Mouse (Mus musculus): ENCODE measurements around the gene Mllt10.

The Mllt10 gene

DNA sequence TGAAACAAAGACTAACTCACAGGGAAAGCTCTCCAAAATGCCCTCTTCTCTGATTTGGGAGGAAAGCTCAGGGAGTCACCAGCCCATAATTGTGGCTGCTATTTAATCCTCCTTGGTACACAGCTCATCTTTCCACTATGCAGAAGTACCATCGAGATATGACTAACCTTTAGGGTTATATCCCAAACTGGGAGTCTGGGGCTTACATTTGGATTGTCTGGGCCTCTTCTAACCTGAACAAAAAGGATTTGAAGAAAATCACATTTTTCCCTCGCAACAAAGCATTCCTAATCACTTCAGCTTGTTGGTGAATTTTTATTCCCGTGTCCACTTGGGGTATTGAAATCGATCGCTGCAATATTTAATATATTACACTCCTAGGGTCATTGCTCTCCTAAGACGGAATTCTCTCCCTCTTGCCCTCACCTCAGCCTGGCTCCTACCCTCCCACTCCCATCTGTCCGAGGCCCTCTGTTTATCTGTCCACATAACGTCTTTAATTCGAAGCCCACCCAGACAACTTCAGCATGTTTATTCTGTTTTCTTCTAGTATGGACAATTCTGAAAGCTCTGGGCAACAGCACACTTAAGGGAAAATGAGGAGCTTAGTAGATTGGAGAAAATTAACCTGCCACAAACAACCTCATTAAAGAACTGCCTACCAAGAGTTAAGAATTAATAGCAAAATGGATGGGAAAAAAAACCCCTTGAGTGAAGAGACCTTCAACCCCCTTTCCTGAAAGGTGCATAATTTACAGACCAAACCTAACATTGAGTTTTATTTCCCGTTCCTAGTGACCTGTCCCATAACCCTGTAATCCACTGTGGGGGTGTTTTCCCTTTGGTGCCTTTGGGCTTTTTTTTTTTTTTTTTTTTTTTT lies 20.4 kb upstream of the Mllt10 start:
- no peak for DNase-seq (ENCODE audit: low spot score)

DNA sequence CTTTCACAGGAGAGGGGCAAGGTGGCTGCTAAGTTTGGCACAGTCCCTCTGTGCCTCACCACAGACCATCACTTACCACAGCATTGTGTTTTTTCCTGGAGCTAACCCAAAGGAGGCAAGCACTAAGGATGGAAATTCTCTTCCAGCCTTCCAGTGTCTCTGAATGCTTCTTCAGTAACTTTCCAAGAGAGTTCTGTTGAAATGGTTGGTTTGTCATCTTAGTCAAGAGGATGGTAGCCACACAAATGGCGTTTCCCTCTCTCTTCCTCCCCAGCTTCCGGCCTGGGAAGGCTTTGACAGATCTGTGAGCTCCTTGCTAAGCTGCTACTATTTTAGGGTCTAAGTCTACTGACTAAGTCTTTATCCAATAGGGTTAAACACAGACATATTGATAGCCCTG lies 17.5 kb upstream of the Mllt10 start, which contains the start of gene A930004D18Rik:
Gene A930004D18Rik (minus strand): TSS at position 247 of the 400 bp plus-strand sequence.
- no peak for DNase-seq (ENCODE audit: low spot score)

GRCm38 (mm10) chr2:18038141-18038752 lies 16.8 kb upstream of the Mllt10 start:
- DNase-seq (ENCODE audit: low spot score): no peak

- no peak for DNase-seq (ENCODE audit: low spot score)
These were observed 16.1 kb upstream of the Mllt10 start for GRCm38 (mm10) chr2:18038895-18039371.

DNA sequence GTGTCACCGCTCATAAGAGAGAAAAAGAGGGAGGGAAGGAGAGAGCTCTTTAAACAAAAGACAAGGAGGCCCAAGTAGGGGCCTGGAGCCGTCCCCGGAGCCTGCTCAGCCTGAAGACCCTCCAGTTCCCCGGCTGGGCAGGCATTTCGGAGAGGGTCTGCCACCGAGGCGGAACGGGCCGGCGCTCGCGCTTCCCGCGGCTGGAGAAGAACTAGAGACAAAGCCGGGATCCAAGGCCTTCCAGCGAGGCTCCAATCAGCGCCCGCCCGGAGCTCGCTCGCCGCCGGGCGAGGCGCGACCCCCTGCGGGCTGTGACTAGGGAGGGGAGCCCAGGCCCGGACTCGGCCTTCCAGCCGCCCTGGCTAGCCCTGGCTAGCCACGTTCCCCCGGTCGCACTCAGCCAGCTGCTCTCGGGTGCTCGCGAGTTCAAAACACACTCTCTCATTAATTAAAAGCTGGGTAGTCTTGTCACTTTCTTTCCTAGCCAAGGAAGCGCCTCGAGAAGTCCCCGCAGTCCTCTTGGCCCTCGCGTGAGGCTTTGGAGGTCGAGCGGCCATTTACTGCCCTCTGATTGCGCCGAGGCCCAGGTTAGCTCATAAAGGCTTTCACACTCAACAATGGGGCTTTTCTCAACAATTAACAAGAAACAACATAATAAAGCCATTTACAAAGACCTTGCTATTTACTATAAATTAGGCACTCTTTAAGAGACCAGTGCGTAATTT lies 15.3 kb upstream of the Mllt10 start:
- DNase-seq (ENCODE audit: low spot score): peak; percentile 73

DNA sequence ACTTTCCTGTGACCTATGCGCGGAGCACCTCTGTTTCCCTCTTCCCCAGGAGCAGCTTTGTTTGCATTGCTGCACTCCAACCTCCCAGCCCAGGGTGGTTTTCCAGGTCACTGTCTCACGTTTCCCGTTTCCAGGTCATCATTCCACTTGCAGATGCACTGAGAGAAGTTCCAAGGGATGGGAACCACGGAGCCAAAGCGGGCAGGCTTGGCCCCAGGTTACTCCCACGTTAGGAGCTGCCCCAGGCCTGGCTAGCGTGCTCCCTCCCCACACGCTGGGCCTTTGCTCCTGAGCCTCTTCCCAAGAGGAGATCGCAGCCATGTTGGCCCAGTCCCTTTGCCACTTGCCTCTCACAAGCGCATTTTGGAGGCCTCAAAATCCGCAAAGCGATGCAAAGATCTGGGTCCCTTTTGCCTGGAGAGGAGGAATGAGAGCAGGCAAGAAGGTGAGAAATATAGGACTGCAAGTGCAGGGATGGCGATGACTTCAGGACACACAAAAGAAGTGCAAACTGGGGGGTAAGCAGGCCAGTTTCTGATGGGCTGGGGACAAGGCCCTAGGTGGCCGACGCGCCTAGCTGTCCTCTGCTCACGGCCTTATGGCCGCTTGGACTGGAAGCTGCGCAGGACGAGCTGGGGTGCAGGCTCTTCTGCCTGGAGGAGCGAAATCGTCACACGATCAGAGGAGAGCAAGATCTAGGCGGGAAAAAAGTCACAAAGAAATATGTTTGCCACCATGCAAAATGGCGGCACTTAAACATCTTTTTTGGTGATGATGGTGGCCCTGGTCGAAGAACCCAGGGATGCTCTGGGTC lies 14.5 kb upstream of the Mllt10 start:
- DNase-seq (ENCODE audit: low spot score): peak; percentile 62

GRCm38 (mm10) chr2:18041199-18041885 lies 13.7 kb upstream of the Mllt10 start:
- peak; percentile 81 for DNase-seq (ENCODE audit: low spot score)

GRCm38 (mm10) chr2:18045143-18045780 lies 9.8 kb upstream of the Mllt10 start:
- DNase-seq (ENCODE audit: low spot score): no peak

GRCm38 (mm10) chr2:18045781-18046181 lies 9.3 kb upstream of the Mllt10 start:
- DNase-seq (ENCODE audit: low spot score): no peak

GRCm38 (mm10) chr2:18046186-18046585 lies 8.9 kb upstream of the Mllt10 start:
- DNase-seq (ENCODE audit: low spot score): no peak

DNA sequence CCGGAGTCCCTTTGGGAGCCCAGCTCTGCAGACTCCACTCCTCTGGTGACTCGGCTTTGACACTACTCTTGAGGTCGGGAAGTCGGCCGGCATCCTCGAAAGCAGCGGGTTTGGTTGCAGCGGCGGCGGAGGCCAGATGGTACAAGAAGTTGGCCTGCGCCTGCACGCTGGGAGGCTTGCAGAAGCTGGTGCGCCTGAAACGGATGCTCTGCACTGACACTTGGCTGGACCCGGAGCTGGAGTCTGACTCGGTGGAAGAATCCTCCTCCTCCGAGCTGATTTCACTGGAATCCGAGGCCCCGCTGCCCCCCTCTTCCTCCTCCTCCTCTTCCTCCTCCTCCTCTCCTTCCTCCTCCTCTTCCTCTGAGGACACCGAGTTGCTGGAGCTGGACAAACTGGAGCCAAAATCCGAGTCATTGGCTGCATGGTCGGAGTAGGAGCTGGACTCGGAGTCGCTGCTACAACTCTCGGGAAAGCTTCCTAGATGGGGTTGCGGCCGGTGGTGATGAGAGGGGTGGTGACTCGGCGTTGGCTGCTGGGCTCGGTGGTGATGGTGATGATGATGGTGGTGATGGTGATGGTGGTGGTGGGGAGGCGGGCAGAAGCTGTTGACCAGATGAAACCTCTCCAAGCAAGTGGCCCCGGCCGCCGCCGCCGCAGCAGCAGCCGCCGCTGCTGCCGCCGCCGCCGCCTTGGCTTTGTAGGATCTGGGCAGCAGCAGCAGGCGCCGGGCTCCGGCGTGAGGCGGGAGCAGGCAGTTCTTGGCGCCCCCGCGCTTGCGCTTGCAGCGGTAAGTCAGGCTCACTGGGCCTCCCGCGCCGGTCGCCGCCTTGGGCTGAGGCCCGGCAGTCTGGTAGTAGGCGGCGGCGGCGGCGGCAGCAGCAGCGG lies 8.0 kb upstream of the Mllt10 start:
- DNase-seq (ENCODE audit: low spot score): peak; percentile 61

GRCm38 (mm10) chr2:18047646-18048452 lies 7.2 kb upstream of the Mllt10 start:
- peak; percentile 76 for DNase-seq (ENCODE audit: low spot score)

DNA sequence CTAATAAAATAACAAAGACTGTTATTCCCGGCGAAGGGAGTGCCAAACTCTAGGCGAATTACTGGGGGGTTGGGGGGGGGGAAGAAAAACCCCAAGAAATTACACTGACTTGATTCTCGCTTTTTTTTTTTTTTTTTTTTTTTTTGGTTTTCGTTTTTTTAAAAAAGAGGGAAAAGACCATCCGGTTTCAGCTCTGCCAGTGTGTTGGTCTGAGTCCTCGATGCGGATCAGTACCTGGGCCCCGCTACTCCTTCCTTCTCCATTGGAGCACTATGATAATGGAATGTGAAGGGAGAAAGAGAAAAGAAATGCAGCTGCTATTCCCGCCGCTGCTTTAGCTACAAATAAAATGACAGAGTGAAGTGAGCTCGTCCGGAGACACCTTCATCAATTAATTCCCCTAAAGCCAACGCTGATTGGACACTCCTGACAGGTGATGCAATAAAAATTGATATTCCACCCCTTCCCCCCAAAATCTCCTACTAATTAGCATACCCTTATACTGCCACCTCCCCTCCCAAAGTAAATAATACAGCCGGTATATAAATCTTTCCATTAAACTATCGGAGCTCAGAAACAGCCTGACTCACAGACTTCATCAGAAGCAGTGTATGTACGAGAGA lies 6.5 kb upstream of the Mllt10 start, which contains the start of gene Skida1:
Gene Skida1 (minus strand): TSS at position 599 of the 623 bp plus-strand sequence.
- DNase-seq (ENCODE audit: low spot score): peak; percentile 80

DNA sequence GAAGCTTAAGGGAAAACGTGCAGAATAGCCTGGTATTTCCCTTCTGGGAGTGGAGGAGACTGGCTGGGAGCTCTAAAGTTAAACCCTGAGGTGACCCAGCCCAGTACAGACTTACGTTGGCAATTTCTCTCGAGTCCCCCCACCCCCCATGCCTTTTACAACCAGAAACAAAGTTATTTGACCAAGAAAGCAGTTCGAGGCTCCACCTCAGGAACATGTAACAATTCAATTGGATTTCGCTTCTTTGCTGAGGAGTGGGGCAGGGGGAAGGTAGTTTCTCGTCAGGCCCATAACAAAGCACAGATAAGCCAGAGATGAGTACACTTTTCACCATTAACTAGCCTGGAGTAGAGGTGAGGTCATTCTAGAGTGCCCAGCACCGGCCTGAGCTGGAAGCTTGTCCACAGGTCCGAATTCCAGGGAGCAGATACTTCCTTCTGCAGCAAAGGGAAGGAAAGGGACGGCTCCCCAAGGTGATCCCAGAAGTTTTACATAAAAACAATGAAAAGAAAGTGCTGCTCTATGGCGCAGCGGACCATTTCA lies 5.7 kb upstream of the Mllt10 start:
- DNase-seq (ENCODE audit: low spot score): peak; percentile 62

- DNase-seq (ENCODE audit: low spot score): no peak
These were observed 5.0 kb upstream of the Mllt10 start for GRCm38 (mm10) chr2:18050018-18050417.

DNA sequence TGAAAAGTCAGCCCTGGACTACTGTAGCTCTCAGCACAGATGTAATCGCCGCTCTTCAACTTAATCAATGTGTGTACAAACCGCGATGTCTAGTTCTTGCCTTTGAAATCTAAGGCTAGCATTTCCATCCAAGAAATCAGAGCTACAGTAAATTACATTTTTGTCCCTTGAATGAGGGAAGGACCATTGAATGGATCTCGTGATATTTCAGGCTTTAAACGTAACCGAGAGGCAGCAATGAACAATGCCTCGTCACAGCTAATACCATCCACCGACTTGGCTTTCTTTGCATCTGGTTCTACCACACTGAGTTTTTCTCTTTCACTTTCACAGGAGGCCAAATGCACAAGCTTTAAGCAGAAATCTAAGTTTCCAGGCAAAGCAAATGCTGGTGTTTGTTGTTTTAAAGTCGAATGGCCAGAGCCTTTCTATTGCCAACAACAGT lies 4.5 kb upstream of the Mllt10 start:
- DNase-seq (ENCODE audit: low spot score): peak; percentile 64

GRCm38 (mm10) chr2:18051026-18051830 lies 3.8 kb upstream of the Mllt10 start:
- DNase-seq (ENCODE audit: low spot score): peak; percentile 62
